Mouse (Mus musculus) embryonic fibroblast, embryonic 13.5 days (primary cell): ENCODE measurements around the gene Olfr12.

ENCODE experiments used
- CTCF ChIP-seq: IDR thresholded peaks from 2 replicates; pipeline ENCODE4 v1.5.1; 2011; ENCODE audit warnings: mild to moderate bottlenecking, control low read depth, low read length, moderate library complexity, borderline replicate concordance; ENCODE audit not compliant: insufficient read depth
- POLR2A ChIP-seq: IDR thresholded peaks from 2 replicates; pipeline ENCODE4 v1.6.1; 2011; ENCODE audit warnings: low read depth, mild to moderate bottlenecking, control low read depth, low read length, moderate library complexity

- TF ChIP-seq CTCF (no peak), POLR2A (no peak)
Measured at GRCm38 (mm10) chr1:92616046-92616445, 1.5 kb upstream of the Olfr12 start.
